Mouse (Mus musculus): ENCODE measurements around the gene Zer1. TPM values are rescaled to one million over a fixed set of nuclear protein-coding genes. Genes with fewer than 3 reads are reported as not detected.
"Not testable (repeated sequence)": the region's sequence is repeated elsewhere in the genome, so short reads cannot be mapped to it uniquely, and the experiment has no call there.

The Zer1 gene
- polyA plus RNA-seq, 1 experiment from 2014 or later: 11.6 TPM

- peaks cover 36% of the 10 kb centered on the region for H3K4me1 ChIP-seq
These were observed 62.9 kb downstream of the Zer1 start for GRCm38 (mm10) chr2:30061215-30062166.

GRCm38 (mm10) chr2:30058418-30058817 lies 66.0 kb downstream of the Zer1 start:
- no peak overlapping the region for H3K27ac ChIP-seq
- H3K4me1 ChIP-seq: peaks cover 14% of the 10 kb centered on the region
- no peak for ATAC-seq (ENCODE audit: insufficient number of reproducible peaks, insufficient read depth, low FRiP score, low TSS enrichment)
- no peak overlapping the region for H3K9ac ChIP-seq
- no peak overlapping the region for H3K4me3 ChIP-seq
- no peaks in the 10 kb centered on the region for H3K9me3 ChIP-seq
- WGBS: 55% methylated on average over 5 of the region's 5 CpGs
- no peak overlapping the region for H3K4me2 ChIP-seq (replicated peaks)
- H3K36me3 ChIP-seq: no peaks in the 10 kb centered on the region
- no peaks in the 10 kb centered on the region for H3K27me3 ChIP-seq

More at GRCm38 (mm10) chr2:30061215-30062166, 62.9 kb downstream of the Zer1 start:
- Histone ChIP-seq H3K27ac (peak overlapping the region; percentile 93), H3K4me2 (replicated peaks) (peak overlapping the region; percentile 62), H3K4me3 (peak overlapping the region; percentile 58), H3K27me3 (no peaks in the 10 kb centered on the region), H3K9ac (peak overlapping the region; percentile 70), H3K36me3 (no peaks in the 10 kb centered on the region), H3K9me3 (no peaks in the 10 kb centered on the region)
- 8% methylated on average over 37 of the region's 37 CpGs for WGBS
- no peak for ATAC-seq (ENCODE audit: insufficient number of reproducible peaks, insufficient read depth, low FRiP score, low TSS enrichment)

- Histone ChIP-seq H3K4me2 (replicated peaks) (no peak within 1 kb of the TSS), H3K9me3 (no peaks in the 10 kb centered on the region), H3K27ac (no peak within 1 kb of the TSS), H3K4me1 (peaks cover 9% of the 10 kb centered on the region; the same call in 1 of the 2 replicates), H3K36me3 (no peaks in the 10 kb centered on the region), H3K4me3 (no peak within 1 kb of the TSS), H3K27me3 (no peaks in the 10 kb centered on the region), H3K9ac (no peak within 1 kb of the TSS)
- ATAC-seq (ENCODE audit: insufficient number of reproducible peaks, insufficient read depth, low FRiP score, low TSS enrichment): no peak
- WGBS: 44% methylated on average over 12 of the region's 12 CpGs
These were observed 67.0 kb downstream of the Zer1 start, which contains the start of gene Set for GRCm38 (mm10) chr2:30057223-30057904. Gene Set (plus strand): TSS chr2:30057378.

GRCm38 (mm10) chr2:30056736-30057135 lies 67.6 kb downstream of the Zer1 start:
- no peak overlapping the region for H3K9ac ChIP-seq
- no peaks in the 10 kb centered on the region for H3K27me3 ChIP-seq
- H3K27ac ChIP-seq: no peak overlapping the region
- H3K4me2 ChIP-seq (replicated peaks): no peak overlapping the region
- H3K9me3 ChIP-seq: no peaks in the 10 kb centered on the region
- no peaks in the 10 kb centered on the region for H3K36me3 ChIP-seq
- H3K4me1 ChIP-seq: peaks cover 9% of the 10 kb centered on the region; the same call in 1 of the 2 replicates
- 79% methylated on average over 3 of the region's 3 CpGs for WGBS
- no peak for ATAC-seq (ENCODE audit: insufficient number of reproducible peaks, insufficient read depth, low FRiP score, low TSS enrichment)
- H3K4me3 ChIP-seq: no peak overlapping the region

- H3K9me3 ChIP-seq; H3K4me2 ChIP-seq (replicated peaks); H3K27me3 ChIP-seq; H3K4me3 ChIP-seq; H3K9ac ChIP-seq; H3K4me1 ChIP-seq; H3K36me3 ChIP-seq; ATAC-seq (ENCODE audit: insufficient number of reproducible peaks, insufficient read depth, low FRiP score, low TSS enrichment); H3K27ac ChIP-seq: not testable (repeated sequence)
- WGBS: 92% methylated on average over 3 of the region's 3 CpGs
These were observed 69.1 kb downstream of the Zer1 start for GRCm38 (mm10) chr2:30055310-30055709.

- ATAC-seq (ENCODE audit: insufficient number of reproducible peaks, insufficient read depth, low FRiP score, low TSS enrichment): no peak
- Histone ChIP-seq H3K27ac (no peak overlapping the region), H3K4me3 (no peak overlapping the region), H3K4me1 (peaks cover 1% of the 10 kb centered on the region; the same call in 1 of the 2 replicates), H3K36me3 (0 out of 2 replicates have a peak, but pooled peaks cover under 1% of the 10 kb centered on the region), H3K9ac (no peak overlapping the region), H3K27me3 (no peaks in the 10 kb centered on the region), H3K9me3 (no peaks in the 10 kb centered on the region), H3K4me2 (replicated peaks) (no peak overlapping the region)
- 49% methylated on average over 6 of the region's 6 CpGs for WGBS
These were observed 72.2 kb downstream of the Zer1 start for GRCm38 (mm10) chr2:30051992-30052761.

GRCm38 (mm10) chr2:30049831-30050230 lies 74.6 kb downstream of the Zer1 start:
- Histone ChIP-seq H3K4me1 (no peaks in the 10 kb centered on the region), H3K4me2 (replicated peaks) (no peak overlapping the region), H3K4me3 (no peak overlapping the region), H3K9me3 (no peaks in the 10 kb centered on the region), H3K27ac (no peak overlapping the region), H3K9ac (no peak overlapping the region), H3K36me3 (peaks cover 12% of the 10 kb centered on the region; the same call in 1 of the 2 replicates), H3K27me3 (no peaks in the 10 kb centered on the region)
- WGBS: 90% methylated on average over 3 of the region's 3 CpGs
- no peak for ATAC-seq (ENCODE audit: insufficient number of reproducible peaks, insufficient read depth, low FRiP score, low TSS enrichment)

- peak; percentile 89 for ATAC-seq (ENCODE audit: insufficient number of reproducible peaks, insufficient read depth, low FRiP score, low TSS enrichment)
- Histone ChIP-seq H3K4me1 (no peaks in the 10 kb centered on the region), H3K4me3 (peak within 1 kb of the TSS; percentile 75), H3K9me3 (no peaks in the 10 kb centered on the region), H3K27me3 (no peaks in the 10 kb centered on the region), H3K36me3 (peaks cover 15% of the 10 kb centered on the region; the same call in 1 of the 2 replicates), H3K4me2 (replicated peaks) (peak within 1 kb of the TSS; percentile 67), H3K27ac (peak within 1 kb of the TSS; percentile 81), H3K9ac (peak within 1 kb of the TSS; percentile 72)
- 1% methylated on average over 54 of the region's 54 CpGs for WGBS
These were observed 75.5 kb downstream of the Zer1 start, which contains the start of gene Wdr34 for GRCm38 (mm10) chr2:30048699-30049388. Gene Wdr34 (minus strand): TSS chr2:30048881.

GRCm38 (mm10) chr2:30048101-30048501 lies 76.3 kb downstream of the Zer1 start:
- Histone ChIP-seq H3K4me1 (no peaks in the 10 kb centered on the region), H3K9me3 (no peaks in the 10 kb centered on the region), H3K36me3 (peaks cover 15% of the 10 kb centered on the region; the same call in 1 of the 2 replicates), H3K4me2 (replicated peaks) (peak overlapping the region; percentile 67), H3K4me3 (peak overlapping the region; percentile 75), H3K9ac (peak overlapping the region; percentile 72), H3K27me3 (no peaks in the 10 kb centered on the region), H3K27ac (peak overlapping the region; percentile 81; the same call in 1 of the 2 replicates)
- 58% methylated on average over 11 of the region's 11 CpGs for WGBS
- no peak for ATAC-seq (ENCODE audit: insufficient number of reproducible peaks, insufficient read depth, low FRiP score, low TSS enrichment)

Data from embryonic facial prominence, embryonic 12.5 days (tissue).